Mouse (Mus musculus): ENCODE data around the gene Htra3.

The Htra3 gene

DNA sequence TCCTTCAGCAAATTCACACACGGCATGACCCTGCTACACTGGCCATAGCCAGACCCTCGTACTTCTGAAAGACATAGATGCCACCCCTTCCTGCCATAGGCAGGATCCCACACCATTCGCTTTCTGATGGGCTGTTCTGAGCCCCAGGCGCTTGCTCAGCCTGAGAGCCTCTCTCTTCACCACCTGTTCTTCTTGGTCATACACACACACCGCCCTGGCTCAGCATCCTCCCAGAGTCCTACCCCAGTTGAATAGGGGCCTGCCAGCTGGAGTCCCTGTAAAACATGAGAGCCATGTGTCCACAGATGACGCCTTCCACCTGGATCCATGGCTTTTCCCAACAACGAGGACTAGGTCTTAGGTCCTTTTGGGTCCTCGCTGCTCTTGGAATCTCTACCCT lies 66.9 kb downstream of the Htra3 start:
- DNase-seq (ENCODE audit: low read depth), result no peak

DNA sequence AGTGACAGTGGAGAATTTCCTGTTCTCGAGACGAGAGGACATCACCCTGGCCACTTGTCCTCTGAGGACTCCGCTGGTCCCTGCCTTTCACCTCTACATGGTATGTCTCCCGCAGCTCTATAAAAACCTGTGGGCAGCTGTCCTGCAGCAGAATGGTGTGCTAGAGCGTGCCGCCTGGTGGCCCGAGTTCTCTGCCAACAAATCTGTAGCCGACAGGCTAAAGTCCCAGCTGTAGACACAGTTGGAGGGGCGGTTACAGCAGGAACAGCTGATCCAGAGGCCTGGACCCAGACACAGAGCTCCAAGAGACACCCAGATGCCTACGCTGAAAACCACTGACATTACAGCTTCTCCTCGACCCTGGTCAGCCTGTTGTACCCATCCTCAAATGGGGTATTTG lies 67.7 kb downstream of the Htra3 start:
- DNase-seq (ENCODE audit: low read depth), result no peak

DNA sequence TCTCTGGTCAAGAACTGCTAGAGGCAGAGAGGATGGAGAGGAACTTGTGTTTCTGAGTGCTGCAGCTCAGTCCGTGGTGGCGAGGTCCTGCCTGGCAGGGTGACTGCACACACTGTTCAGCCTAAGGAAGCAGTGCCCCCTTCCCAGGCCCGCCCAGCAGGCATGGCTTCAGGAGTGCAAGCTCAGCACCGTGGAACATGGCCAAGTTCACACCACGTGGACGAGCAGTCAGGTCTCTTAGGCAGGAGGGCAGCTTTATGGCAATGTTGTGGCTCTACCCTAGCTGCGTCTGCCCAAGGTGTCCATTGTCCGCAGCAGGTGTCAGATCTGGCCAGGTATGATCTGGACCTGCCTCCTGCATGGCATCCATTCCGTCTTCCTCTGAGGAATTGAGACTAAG lies 68.4 kb downstream of the Htra3 start:
- DNase-seq (ENCODE audit: low read depth), result no peak

DNA sequence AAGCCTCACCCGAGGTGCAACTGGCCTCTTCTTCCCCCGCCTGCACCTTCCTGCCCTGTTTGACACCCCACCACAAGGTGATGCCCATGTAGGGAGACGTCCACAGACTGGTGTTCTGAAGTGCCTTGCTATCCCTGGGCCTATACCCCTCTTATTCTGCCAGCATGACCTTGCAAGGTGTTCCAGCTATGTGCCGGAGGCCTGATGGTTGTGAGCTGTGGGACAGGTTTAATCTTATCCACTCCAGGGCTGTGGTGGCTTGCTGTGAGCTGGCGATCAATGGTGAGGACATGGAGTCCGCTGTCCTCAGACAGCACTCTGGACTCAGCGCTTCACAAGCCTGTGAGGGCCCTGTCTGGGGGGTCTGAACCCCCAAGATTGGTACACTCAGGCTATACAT lies 69.2 kb downstream of the Htra3 start:
- DNase-seq (ENCODE audit: low read depth), result no peak

DNA sequence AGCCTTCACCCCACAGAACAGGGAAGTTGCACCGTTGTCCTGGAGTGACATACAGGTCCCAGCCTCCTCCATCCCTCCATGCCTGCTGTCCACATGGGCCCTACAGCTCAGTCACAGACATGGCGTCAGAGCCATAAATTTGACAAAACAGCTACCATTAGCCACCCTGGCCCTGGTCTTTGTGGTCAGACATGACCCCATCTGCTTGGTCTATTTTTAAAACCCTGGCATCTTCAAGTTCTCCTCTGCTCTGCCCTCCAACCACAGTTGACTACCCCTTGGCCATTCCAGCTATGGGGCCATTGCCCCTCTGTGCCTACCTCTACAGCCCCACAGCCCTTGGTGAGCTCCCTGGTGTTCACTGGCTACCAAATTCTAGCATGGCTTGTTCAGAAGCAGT lies 69.6 kb downstream of the Htra3 start:
- DNase-seq (ENCODE audit: low read depth), result no peak

DNA sequence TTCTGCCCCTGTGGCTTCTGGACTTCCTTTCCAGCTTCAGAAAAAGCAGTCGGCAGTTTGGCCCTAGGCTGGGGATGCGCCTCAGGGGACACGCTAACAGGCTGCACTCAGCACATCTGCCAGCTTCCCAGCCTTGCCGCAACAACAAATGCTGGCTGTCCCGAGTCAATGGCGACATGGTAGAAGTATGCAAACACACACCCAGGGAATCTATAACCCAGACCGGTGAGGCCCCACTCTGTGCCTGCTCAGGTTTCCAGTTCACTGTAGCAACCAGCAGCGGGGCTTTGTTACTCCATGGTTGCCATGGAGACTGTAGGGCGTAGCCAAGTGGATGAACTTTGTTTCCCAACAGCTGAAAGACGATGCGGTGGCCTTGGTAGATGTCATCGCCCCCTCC lies 70.2 kb downstream of the Htra3 start:
- peak; percentile 23 for DNase-seq (ENCODE audit: low read depth)

DNA sequence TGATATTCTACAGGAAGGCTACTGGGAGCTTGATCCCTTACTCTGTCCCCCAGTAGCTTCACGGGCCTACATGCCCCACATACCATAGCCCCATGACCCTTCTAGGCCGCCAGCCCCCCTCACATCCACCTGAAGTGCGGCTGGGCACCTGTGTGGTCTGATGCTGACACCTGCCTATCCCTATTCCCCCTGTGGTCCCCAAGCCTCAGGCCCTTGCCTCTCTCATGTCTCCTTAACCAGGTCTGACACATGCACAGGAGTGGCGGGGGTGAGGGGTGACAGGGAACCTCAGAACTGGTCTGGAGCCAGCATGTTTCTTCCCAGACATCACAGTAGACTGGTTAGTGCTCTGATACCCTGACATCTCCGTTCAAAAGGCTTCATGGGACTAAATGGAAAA lies 71.0 kb downstream of the Htra3 start:
- DNase-seq (ENCODE audit: low read depth), result no peak

DNA sequence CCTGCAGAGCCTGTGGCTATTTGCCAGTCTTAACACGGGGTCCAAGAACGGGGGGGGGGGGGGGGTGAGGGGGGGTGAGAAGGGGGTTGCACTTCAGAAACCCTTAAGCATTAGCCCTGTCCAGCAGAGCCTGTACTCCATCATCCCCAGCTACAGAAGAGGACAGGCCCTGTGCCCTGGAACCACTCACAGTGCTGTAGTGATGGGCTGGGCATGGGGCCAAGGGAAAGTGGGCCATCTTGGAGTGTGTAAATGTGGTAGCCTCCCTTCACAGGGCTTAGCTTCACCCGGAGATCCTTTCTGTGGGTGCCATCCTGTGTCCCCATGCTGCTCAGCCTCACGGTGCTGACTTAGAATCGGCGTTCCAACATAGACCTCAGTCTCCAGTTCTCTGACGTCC lies 71.8 kb downstream of the Htra3 start:
- no peak for DNase-seq (ENCODE audit: low read depth)

DNA sequence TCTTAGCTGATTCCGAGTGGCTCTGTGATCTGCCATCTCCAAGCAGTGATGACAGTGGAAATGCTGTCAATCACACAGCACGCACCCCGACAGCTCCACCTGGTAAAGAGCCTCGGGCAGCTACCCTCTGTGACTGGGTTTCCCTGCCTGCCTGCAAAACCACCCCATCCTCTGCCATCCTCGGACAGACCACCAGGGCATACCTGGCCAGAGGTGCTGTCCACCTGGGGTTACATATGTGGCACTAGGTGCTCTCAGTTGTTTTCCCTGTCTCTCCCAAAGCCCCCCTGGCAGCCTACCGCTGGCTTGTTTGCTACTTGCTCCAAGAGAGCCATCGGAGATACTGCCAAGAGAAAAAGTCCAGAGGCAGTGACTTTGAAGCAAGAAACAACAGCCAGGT lies 72.8 kb downstream of the Htra3 start:
- DNase-seq (ENCODE audit: low read depth), result no peak

DNA sequence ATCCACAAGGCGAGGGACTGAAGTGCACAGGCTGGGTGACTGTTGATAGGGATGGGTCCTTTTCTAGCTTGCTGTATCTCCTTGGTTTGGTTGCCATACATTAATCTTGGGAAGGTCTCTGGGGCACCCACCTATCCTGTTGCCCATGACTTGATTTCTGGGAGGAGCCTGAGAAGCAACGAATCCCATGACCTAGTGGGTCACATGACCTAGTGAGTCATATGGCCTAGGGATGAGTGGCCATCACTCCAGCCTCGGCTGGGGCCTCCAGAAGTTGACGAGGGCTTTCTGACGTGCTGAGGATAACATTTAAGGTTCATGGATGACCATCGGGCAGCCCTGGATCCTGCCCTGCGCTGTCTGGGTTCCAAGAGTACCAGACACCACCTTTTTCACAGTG lies 74.2 kb downstream of the Htra3 start:
- no peak for DNase-seq (ENCODE audit: low read depth)

All from c-Kit-positive CD71-negative TER-119-negative erythroid progenitor cells, embryonic 14.5 days (primary cell).